Mouse (Mus musculus): ENCODE results near the gene Sh2d7. TPM values are rescaled to one million over a fixed set of nuclear protein-coding genes. Genes with fewer than 3 reads are reported as not detected.

Gene Sh2d7
- not detected in 2 replicates for polyA plus RNA-seq (2012; rRNA removed)

DNA sequence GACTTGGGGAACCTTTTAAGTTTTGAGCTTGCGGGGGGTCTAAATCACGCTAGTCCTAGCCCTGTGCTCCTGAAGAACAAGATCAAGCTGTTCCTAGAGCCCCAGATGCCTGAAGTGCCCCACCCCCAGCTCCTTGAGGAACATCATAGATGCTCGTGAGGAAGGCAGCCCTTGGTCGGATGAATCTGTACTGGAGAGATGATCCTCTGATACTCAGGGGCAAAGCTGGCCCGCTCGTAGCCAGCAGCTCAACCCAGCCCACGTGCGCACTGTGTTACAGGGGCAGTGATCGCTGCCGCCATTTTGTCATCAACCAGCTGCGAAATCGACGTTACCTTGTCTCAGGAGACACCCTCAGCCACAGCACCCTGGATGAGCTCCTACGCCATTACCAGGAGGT is at the start of gene Sh2d7:
TSS of gene Sh2d7 (plus strand) at position 301 of the 400 bp plus-strand sequence.
- no peak within 1 kb of the TSS for H3K27ac ChIP-seq (ENCODE audit: insufficient read depth, low read length)
- no peaks in the 10 kb centered on the region for H3K27me3 ChIP-seq (ENCODE audit: control insufficient read depth, insufficient read depth, low read length)
- WGBS = 91% methylated on average over 14 of the region's 14 CpGs
- no peaks in the 10 kb centered on the region for H3K36me3 ChIP-seq (ENCODE audit: control insufficient read depth, insufficient read depth, low read length)
- TF ChIP-seq CTCF (IDR thresholded peaks at IDR 0.05; ENCODE audit: extremely low read depth, insufficient read depth, insufficient read length, insufficient replicate concordance) (no peak), POLR2A (IDR thresholded peaks at IDR 0.05; ENCODE audit: low read depth, low read length) (no peak)
- H3K4me3 ChIP-seq (ENCODE audit: extremely low read depth, insufficient read depth, insufficient read length) = no peak within 1 kb of the TSS
- no peak for DNase-seq (ENCODE audit: low read depth in 1 of 2, low spot score in 2 of 2)
- no peaks in the 10 kb centered on the region for H3K4me1 ChIP-seq (ENCODE audit: control insufficient read depth, insufficient read depth, insufficient read length)

DNA sequence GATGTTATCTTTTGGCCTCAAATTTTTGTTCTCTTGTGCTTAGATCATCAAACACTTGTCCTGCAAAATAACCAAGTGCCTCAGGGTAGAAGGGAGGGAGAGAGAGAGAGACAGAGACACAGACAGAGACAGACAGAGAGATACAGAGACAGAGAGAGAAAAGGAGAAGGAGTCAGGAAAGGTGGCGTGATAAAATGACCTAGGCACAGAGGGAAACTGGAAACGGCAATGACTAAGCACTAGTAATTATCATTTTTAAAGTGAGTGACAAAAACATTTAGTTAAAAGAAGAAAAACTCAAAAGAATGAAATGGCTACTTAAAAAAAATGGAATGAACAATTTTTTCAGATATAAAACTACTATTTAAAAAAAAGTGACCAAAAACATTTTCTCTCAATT is 49.2 kb upstream of the Sh2d7 start:
- DNase-seq (ENCODE audit: low read depth in 1 of 2, low spot score in 2 of 2) = no peak
- 65% methylated on average over 2 of the region's 2 CpGs for WGBS
- H3K4me1 ChIP-seq (ENCODE audit: control insufficient read depth, insufficient read depth, insufficient read length) = no peaks in the 10 kb centered on the region
- no peaks in the 10 kb centered on the region for H3K27me3 ChIP-seq (ENCODE audit: control insufficient read depth, insufficient read depth, low read length)
- H3K27ac ChIP-seq (ENCODE audit: insufficient read depth, low read length) = no peak overlapping the region
- H3K36me3 ChIP-seq (ENCODE audit: control insufficient read depth, insufficient read depth, low read length) = no peaks in the 10 kb centered on the region
- no peak overlapping the region for H3K4me3 ChIP-seq (ENCODE audit: extremely low read depth, insufficient read depth, insufficient read length)
- TF ChIP-seq POLR2A (IDR thresholded peaks at IDR 0.05; ENCODE audit: low read depth, low read length) (no peak), CTCF (IDR thresholded peaks at IDR 0.05; ENCODE audit: extremely low read depth, insufficient read depth, insufficient read length, insufficient replicate concordance) (no peak)

DNA sequence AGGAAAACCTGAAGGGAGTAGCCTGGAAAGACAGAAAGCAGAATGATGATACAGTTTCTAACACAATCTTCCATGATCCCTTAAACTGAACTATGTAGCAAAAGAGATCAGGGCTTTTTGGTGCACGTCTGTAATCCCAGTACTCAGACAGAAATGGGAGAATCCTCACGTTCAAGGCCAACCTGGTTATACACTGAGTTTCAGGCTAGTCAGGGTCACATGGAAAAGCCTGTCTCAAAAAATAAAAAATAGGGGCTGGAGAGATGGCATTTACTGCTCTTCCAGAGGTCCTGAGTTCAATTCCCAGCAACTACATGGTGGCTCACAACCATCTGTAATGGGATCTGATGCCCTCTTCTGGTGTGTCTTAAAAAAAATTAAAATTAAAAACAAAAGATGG is 48.4 kb upstream of the Sh2d7 start:
- DNase-seq (ENCODE audit: low read depth in 1 of 2, low spot score in 2 of 2) = no peak
- Histone ChIP-seq H3K4me3 (ENCODE audit: extremely low read depth, insufficient read depth, insufficient read length) (no peak overlapping the region), H3K4me1 (ENCODE audit: control insufficient read depth, insufficient read depth, insufficient read length) (no peaks in the 10 kb centered on the region), H3K36me3 (ENCODE audit: control insufficient read depth, insufficient read depth, low read length) (no peaks in the 10 kb centered on the region), H3K27me3 (ENCODE audit: control insufficient read depth, insufficient read depth, low read length) (no peaks in the 10 kb centered on the region), H3K27ac (ENCODE audit: insufficient read depth, low read length) (no peak overlapping the region)
- 90% methylated on average over 2 of the region's 2 CpGs for WGBS
- TF ChIP-seq POLR2A (IDR thresholded peaks at IDR 0.05; ENCODE audit: low read depth, low read length) = no peak
- TF ChIP-seq CTCF (IDR thresholded peaks at IDR 0.05; ENCODE audit: extremely low read depth, insufficient read depth, insufficient read length, insufficient replicate concordance) = no peak

DNA sequence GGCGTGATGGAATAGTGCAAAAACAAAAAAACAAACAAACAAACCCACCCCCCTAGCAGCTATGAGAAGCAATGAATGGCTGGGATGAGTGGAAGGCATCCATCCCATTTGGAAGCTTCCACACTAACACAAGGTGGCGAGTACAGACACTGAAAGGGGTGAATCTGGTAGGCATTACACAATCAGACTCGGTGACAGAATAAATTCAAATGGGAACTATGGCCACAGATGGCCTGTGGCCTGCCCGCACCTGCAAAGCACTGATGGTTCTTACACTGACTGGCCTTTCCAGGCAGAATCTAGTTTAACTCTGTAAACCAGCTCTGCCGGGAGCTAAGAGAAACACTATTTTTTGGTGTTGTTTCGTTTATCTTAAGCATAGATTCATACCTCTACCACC is 39.5 kb upstream of the Sh2d7 start:
- TF ChIP-seq CTCF (IDR thresholded peaks at IDR 0.05; ENCODE audit: extremely low read depth, insufficient read depth, insufficient read length, insufficient replicate concordance) (no peak), POLR2A (IDR thresholded peaks at IDR 0.05; ENCODE audit: low read depth, low read length) (no peak)
- no peak overlapping the region for H3K27ac ChIP-seq (ENCODE audit: insufficient read depth, low read length)
- no peak overlapping the region for H3K4me3 ChIP-seq (ENCODE audit: extremely low read depth, insufficient read depth, insufficient read length)
- H3K4me1 ChIP-seq (ENCODE audit: control insufficient read depth, insufficient read depth, insufficient read length) = peaks cover 4% of the 10 kb centered on the region; the same call in 1 of the 2 replicates
- no peaks in the 10 kb centered on the region for H3K36me3 ChIP-seq (ENCODE audit: control insufficient read depth, insufficient read depth, low read length)
- no peak for DNase-seq (ENCODE audit: low read depth in 1 of 2, low spot score in 2 of 2)
- 86% methylated on average over 6 of the region's 6 CpGs for WGBS
- peaks cover 14% of the 10 kb centered on the region for H3K27me3 ChIP-seq (ENCODE audit: control insufficient read depth, insufficient read depth, low read length)

- Histone ChIP-seq H3K36me3 (ENCODE audit: control insufficient read depth, insufficient read depth, low read length) (no peaks in the 10 kb centered on the region), H3K4me1 (ENCODE audit: control insufficient read depth, insufficient read depth, insufficient read length) (peaks cover 4% of the 10 kb centered on the region; the same call in 1 of the 2 replicates), H3K4me3 (ENCODE audit: extremely low read depth, insufficient read depth, insufficient read length) (no peak overlapping the region), H3K27me3 (ENCODE audit: control insufficient read depth, insufficient read depth, low read length) (peaks cover 14% of the 10 kb centered on the region), H3K27ac (ENCODE audit: insufficient read depth, low read length) (no peak overlapping the region)
- 83% methylated on average over 3 of the region's 3 CpGs for WGBS
- TF ChIP-seq POLR2A (IDR thresholded peaks at IDR 0.05; ENCODE audit: low read depth, low read length) (no peak), CTCF (IDR thresholded peaks at IDR 0.05; ENCODE audit: extremely low read depth, insufficient read depth, insufficient read length, insufficient replicate concordance) (no peak)
- DNase-seq (ENCODE audit: low read depth in 1 of 2, low spot score in 2 of 2) = no peak
Measured at GRCm38 (mm10) chr9:54499791-54500190, 39.0 kb upstream of the Sh2d7 start.

DNA sequence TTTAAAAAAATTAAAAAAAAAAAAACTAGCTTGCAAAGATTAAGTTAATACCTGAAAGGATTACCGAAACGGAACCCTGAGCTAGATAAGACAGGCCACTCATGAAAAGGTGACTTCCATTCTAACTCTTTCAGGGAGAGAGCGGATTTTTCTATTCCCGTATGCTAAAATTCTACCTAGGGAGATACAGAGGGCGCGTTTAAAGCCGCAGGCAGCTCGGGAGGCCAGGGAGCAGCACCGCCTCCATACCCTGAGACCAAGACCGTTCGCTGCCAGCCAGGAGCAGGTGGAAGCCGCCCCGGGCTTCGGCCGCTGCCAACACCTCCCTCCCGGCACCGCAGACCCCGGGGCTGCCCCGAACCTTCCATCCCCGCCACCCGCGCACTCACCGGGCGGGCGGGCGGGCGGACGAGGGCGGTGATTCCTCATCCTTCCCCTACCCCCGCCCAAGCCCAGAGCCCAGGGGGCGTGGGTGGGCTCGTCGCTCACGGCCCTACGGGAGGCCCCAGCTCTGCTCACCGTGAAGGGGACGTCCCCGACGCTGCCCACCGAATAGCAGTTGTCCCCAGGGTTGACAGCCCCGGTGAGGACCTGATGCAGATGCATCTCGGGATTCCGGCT is 37.8 kb upstream of the Sh2d7 start:
- Histone ChIP-seq H3K27me3 (ENCODE audit: control insufficient read depth, insufficient read depth, low read length) (peaks cover 16% of the 10 kb centered on the region), H3K36me3 (ENCODE audit: control insufficient read depth, insufficient read depth, low read length) (no peaks in the 10 kb centered on the region), H3K4me3 (ENCODE audit: extremely low read depth, insufficient read depth, insufficient read length) (peak overlapping the region; percentile 61), H3K4me1 (ENCODE audit: control insufficient read depth, insufficient read depth, insufficient read length) (peaks cover 4% of the 10 kb centered on the region; the same call in 1 of the 2 replicates), H3K27ac (ENCODE audit: insufficient read depth, low read length) (no peak overlapping the region)
- WGBS = 2% methylated on average over 43 of the region's 43 CpGs
- no peak for DNase-seq (ENCODE audit: low read depth in 1 of 2, low spot score in 2 of 2)
- TF ChIP-seq CTCF (IDR thresholded peaks at IDR 0.05; ENCODE audit: extremely low read depth, insufficient read depth, insufficient read length, insufficient replicate concordance) = no peak
- TF ChIP-seq POLR2A (IDR thresholded peaks at IDR 0.05; ENCODE audit: low read depth, low read length) = no peak

GRCm38 (mm10) chr9:54501453-54502110 is 37.2 kb upstream of the Sh2d7 start, which contains the start of gene Dmxl2:
TSS of gene Dmxl2 (minus strand) at chr9:54501626.
- Histone ChIP-seq H3K4me1 (ENCODE audit: control insufficient read depth, insufficient read depth, insufficient read length) (peaks cover 4% of the 10 kb centered on the region; the same call in 1 of the 2 replicates), H3K27me3 (ENCODE audit: control insufficient read depth, insufficient read depth, low read length) (peaks cover 16% of the 10 kb centered on the region), H3K4me3 (ENCODE audit: extremely low read depth, insufficient read depth, insufficient read length) (peak within 1 kb of the TSS; percentile 61), H3K36me3 (ENCODE audit: control insufficient read depth, insufficient read depth, low read length) (no peaks in the 10 kb centered on the region), H3K27ac (ENCODE audit: insufficient read depth, low read length) (no peak within 1 kb of the TSS)
- DNase-seq (ENCODE audit: low read depth in 1 of 2, low spot score in 2 of 2) = peak in 1 of 2 experiments; percentile 18
- 1% methylated on average over 90 of the region's 99 CpGs for WGBS
- TF ChIP-seq CTCF (IDR thresholded peaks at IDR 0.05; ENCODE audit: extremely low read depth, insufficient read depth, insufficient read length, insufficient replicate concordance) (no peak), POLR2A (IDR thresholded peaks at IDR 0.05; ENCODE audit: low read depth, low read length) (no peak)
